Mouse (Mus musculus) cerebellum, adult 11-12 months (tissue): ENCODE measurements at regions not wholly inside any gene's neighbourhood (a gene's known extent, or its start where the extent isn't known, plus 50 kb on each side); places are given as distances from the start of the nearest gene placed in this dataset.

Experiments used
- DNase-seq: peaks from one replicate; pipeline ENCODE4 v3.0.0; 2022

DNA sequence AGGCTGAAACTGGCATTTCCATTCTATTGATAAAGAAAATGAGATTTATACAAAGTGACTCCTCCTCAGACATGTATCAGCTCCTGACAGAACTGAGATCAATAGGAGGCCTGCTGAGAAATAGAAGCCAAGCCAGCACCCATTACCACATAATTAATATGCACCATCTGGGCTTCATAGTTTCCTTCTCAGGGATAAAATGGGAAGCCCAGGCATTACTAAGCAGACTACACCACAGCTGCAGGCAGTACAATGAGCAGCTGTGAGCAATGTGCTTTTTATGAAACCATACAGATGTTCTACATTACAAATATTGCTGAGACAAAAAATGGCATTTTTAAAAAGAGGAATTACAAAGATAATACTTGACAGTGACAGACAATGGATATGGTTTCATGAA, 950.1 kb downstream of the Otol1 start:
- DNase-seq: no peak

- DNase-seq: peak; percentile 56
Measured at GRCm38 (mm10) chr3:70962498-70962897, 955.1 kb downstream of the Otol1 start.

DNA sequence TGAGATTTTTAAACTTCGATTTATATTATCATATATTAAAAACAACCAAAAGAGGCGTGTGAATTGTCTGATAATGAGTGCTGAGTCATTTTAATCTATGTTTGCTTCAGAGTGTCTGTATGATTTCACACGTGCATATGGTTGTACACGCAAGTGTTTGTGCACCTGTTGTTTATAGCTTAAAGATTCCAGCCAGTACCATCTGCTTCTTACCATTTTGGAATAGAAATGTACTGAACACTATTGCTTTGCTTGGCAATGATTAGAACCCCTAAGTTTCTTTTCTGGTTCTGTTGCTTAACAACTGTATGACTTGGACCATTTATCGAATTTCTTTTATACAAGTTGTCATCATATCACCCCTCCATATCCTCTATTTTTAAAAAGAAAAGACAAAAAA, 969.5 kb downstream of the Otol1 start:
- DNase-seq: no peak

GRCm38 (mm10) chr3:70990916-70991315, 983.5 kb downstream of the Otol1 start:
- no peak for DNase-seq

GRCm38 (mm10) chr3:71003052-71003451, 995.6 kb downstream of the Otol1 start:
- peak; percentile 11 for DNase-seq
